Mouse (Mus musculus) gastrocnemius, postnatal 4 days (tissue): ENCODE results near the gene Mcm3ap. TPM values are rescaled to one million over a fixed set of nuclear protein-coding genes. Genes with fewer than 3 reads are reported as not detected.

Experiments used
- DNase-seq, 2 experiments: peaks; one replicate each; pipeline ENCODE4 v3.0.0; 2021 to 2022; ENCODE audit warnings: low spot score in 2 of 2, mixed read lengths in 2 of 2
- long read RNA-seq, 2 experiments: library from polyadenylated mRNA; stranded (forward); transcript quantifications; one replicate each; pipeline ENCODE4 v2.0.0; 2021
- total RNA-seq, 2 experiments: library from RNA; stranded (reverse); gene quantifications; 2 replicates each; pipeline ENCODE4 v1.2.3; 2021

The Mcm3ap gene
- total RNA-seq: 10 to 100 TPM; 38.0 to 42.9 TPM
- long read RNA-seq, experiment 1, full-length matches to known transcripts: 16 of 32 reads
- long read RNA-seq, experiment 1, partial matches to known transcripts: 14 of 32 reads
- long read RNA-seq, experiment 1, other reads (novel, unspliced or antisense): 2 of 32 reads
- long read RNA-seq, experiment 2, full-length matches to known transcripts: 21 of 41 reads
- long read RNA-seq, experiment 2, partial matches to known transcripts: 18 of 41 reads
- long read RNA-seq, experiment 2, other reads (novel, unspliced or antisense): 2 of 41 reads

- DNase-seq: peak; percentile 71 to 89
These were observed at the start of gene Mcm3ap, which contains the start of gene Ybey for GRCm38 (mm10) chr10:76468203-76469162. Mcm3ap (plus strand) TSS chr10:76468927. Ybey (minus strand) TSS chr10:76469114.

DNA sequence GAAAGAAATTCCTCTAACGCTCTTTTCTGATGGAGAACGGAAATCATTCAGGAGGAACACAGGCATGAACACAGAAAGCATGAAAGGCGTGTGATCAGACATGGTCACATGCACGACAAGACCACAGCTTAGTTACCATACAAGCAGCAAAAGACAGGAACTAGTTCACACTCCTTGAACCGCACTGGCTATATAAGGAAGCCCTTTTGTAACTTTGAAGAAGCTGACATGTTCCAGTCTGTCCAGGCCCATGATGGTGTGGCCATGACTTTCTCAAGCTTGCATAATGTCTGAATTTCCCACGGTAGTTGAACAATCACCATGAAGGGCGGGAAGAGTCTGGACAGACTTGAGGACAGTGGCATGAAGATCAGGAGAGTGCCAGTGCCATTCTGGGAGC, 43.1 kb upstream of the Mcm3ap start:
- DNase-seq: no peak

DNA sequence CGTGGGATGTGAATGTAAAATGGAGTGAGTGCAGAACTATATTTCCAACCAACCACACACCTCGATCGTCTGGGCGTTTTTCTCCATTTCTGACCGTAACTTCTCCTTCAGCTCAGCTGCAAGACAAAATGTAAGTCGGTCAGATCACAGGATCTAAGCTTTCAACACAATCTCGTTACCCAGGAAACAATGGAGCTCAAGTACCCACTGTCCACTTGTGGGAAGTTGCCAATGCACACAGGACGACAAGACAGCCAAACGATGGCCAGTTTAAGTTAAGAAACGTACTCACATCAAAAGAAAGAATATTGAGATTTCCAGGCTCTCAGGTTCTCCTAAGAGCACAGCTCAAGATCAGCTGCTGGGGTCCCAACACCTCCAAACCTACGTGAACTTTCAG, 34.8 kb upstream of the Mcm3ap start:
- no peak for DNase-seq

DNA sequence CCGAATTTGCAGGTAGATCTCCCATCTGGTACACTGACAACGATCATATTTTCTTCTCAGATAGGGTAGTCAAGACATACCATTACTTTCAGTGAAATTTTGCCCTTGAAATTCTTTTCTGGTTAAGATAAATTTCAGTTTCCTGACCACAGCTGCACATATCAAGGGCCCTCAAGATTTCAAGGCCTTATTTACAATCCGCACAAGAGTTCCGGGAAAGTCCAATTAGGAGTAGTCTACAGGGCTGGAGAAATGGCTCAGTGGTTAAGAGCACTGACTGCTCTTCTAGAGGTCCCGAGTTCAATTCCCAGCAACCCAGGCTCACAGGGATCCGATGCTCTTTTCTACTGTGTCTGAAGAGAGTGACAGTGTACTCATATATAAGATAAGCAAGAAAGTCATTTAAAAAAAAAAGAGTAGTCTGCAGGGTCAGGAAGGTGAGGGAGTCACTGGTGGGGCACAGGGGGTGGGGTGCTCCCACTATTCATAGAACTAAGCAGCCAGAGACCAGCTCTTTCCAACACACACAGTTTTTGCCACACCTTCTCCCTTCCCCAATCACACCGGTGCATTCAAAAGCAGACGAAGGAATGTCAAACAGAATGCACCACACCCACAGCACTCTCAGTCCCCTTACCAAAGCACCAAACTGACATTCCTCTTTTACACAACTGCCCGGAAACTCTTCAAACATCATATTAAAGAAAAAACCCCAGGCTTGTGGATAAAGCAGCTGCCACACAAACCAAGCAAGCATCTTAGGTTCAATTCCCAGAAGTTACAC, 29.4 kb upstream of the Mcm3ap start:
- DNase-seq: no peak

GRCm38 (mm10) chr10:76440281-76440680, 28.4 kb upstream of the Mcm3ap start, which contains the start of gene AC141477.1:
AC141477.1 (minus strand) TSS chr10:76440444.
- no peak for DNase-seq

- DNase-seq: peak; percentile 95 to 98
These were observed 26.3 kb upstream of the Mcm3ap start, which contains the start of gene Pcnt for GRCm38 (mm10) chr10:76442178-76443088. Pcnt (minus strand) TSS chr10:76442786.

DNA sequence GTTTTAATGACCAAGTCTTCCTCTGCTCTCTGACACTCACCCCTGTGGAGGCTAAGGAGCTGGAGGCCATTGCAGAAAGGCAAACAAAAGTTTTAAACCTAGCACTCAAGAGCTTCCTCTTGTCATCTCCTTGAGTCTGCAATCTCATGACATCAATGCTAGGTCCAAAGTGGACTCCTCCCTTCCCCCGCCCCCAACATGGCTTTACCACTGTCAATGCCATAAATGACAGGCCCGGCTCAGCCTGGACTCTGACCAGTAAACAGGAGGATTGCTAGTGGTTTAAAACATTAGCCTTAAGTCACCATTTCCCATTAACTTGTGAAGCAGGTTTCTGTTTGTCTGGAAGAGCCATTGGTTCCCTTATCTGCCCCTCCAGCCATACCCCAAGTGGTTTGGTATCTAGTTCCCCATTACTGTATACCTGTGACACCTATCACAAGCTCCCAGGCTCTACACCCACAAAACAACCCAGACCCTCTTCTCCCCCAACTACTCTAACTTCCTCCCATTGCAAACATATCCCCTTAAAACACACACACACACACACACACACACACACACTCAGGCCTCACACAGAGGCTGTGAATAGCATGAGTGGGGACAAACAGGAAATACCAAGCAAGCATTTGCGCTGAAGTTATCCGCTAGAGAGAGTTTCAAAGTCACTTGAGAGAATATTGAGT, 22.6 kb upstream of the Mcm3ap start:
- no peak for DNase-seq

DNA sequence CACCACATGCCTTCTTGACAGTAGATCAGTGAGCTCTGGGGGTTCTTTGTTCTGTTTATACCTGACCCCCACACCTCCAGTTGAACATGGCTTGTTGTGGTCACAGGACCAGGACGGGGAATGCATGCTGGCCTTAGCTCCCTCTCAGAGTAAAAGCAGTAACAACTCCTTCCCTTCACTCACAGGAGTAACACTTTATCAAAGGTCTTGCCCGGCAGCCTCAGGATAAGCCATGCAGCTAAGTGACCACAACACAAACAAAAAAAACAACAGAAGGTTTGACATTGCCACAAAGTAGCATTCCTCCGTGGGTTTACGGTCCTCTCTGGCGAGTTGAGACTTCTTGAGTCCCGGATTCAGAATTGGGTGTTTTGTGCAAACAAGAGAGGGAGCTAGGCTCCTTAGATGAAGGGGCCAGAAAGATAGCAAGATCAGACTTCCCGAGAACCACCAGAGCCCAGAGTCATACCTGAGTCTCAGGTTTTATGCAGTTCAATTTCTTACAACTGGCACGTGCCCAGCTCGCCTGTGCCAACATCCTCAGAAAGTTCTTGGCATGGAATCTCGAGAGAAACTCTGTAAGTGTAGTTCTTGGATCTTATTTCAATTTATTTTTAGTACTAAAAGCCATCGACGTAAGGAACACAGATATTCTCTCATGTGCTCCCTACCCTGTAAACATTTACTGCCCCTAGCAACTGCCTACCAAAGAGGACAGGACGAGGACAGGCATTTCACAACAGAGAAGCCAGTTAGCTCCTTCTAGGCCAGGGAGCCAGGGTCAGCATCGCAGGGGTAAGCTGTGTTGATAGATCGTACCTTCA, 21.1 kb upstream of the Mcm3ap start:
- no peak for DNase-seq

DNA sequence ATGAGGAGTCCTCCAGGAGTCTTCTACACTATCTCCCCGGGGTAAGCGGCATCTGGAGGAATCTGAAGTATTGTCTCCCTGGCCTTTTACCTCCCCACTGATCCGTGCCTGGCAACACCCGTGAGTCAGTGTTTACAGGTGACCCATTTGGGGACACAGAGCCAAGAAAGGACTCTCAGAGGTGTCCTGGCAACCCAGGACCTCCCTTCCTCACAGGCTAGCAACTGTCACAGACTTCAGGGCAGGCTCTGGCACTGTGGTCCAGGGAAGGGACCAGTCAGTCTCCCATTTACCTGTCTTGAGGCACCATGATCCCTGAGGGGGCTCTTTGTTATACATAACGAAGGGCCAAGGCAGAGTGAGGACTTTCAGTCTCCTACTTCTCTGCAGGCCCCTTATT, 19.9 kb upstream of the Mcm3ap start, which contains the start of gene 2610028H24Rik:
Gene 2610028H24Rik, plus strand, starts transcription at position 231 of the 400 bp plus-strand sequence.
- DNase-seq: no peak

DNA sequence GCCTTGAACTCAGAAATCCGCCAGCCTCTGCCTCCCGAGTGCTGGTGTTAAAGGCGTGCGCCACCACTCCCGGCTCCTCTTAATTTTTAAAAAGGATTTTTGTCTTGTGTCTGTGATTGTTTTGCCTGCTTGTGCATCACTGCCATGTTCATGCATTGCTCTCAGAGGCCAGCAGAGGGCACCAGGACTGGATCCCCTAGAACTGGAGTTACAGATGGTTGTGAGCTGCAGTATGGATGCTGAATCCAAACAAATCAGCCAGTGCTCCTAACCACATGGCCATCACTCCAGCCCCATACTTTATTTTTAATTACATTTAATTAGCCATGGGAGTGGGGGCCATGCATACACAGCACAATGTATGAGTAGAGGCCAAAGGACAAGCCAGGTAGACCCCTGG, 13.4 kb upstream of the Mcm3ap start:
- peak in 1 of 2 experiments; percentile 37 for DNase-seq

- DNase-seq: no peak
These were observed 7.5 kb upstream of the Mcm3ap start for GRCm38 (mm10) chr10:76461255-76461654.

DNA sequence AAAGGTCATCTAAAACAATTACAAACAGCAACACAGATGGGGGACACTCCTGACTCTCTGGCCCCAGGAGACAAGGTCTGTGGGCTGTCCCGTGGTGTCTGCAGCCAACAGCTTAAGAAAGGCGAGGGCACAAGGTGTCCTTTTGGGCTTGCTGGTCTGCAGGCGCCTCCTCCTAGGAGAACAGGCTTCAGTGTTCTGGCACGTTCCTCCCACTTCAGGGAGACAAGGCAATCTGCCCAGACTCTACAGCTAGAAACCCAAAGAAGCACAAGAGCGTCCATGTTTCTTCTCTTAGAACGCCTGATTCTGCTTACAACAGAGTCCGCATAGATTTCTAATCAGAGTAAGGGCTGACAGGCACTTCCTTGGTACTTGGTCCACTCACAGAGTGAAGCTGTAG, 6.4 kb upstream of the Mcm3ap start:
- DNase-seq: no peak

GRCm38 (mm10) chr10:76462721-76463120, 6.0 kb upstream of the Mcm3ap start:
- no peak for DNase-seq

DNA sequence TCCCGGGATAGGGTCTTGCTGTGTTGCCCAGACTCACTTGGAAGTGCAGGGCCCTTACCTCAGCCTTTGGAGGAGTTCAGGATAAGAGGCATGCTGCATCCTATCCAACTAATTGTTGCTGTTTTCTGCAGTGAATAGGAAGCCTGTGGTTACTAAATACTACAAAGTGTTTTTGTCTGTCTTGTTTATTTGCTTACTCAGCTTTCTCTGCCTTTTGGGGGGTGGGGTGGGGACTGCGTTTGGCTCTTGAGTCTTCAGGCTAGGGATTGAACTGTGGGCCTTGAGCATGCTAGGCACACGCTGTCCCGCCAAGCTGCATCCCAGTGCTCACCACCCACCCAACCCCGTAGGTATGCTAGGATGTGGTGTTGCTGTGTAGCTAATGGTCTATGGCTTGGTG, 5.0 kb downstream of the Mcm3ap start:
- no peak for DNase-seq

DNA sequence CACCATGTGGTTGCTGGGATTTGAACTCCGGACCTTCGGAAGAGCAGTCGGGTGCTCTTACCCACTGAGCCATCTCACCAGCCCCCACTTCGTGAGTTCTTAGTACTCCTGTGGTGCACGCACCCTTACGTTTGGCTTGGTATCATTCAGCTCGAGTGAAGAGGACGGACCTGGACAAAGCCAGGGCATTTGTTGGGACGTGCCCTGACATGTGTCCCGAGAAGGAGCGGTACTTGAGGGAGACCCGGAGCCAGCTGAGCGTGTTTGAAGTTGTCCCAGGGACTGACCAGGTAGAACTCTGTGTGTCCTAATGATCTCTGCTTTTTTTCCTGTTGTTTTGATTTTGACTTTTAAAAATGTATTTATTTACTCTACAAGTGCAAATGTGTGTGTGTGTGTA, 12.1 kb downstream of the Mcm3ap start:
- DNase-seq: no peak

DNA sequence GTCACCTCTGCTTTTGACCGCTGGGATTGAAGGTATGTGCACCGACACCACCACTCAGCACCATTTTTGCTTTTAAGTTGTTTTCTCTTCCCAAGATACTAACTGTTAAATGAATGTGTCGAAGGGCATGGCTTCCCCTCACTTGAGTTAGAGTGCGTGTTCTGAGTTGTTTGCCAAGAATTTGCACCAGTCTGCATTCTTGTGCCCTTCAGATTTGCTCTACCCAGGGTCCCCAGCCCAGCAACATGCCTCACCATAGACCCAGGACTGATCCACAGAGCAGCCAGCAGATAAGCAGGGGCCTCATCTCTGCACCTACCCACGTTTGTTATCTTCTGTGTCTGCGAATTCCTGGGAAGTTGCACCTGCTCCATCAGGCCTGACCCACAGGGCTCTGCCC, 12.8 kb downstream of the Mcm3ap start:
- no peak for DNase-seq

DNA sequence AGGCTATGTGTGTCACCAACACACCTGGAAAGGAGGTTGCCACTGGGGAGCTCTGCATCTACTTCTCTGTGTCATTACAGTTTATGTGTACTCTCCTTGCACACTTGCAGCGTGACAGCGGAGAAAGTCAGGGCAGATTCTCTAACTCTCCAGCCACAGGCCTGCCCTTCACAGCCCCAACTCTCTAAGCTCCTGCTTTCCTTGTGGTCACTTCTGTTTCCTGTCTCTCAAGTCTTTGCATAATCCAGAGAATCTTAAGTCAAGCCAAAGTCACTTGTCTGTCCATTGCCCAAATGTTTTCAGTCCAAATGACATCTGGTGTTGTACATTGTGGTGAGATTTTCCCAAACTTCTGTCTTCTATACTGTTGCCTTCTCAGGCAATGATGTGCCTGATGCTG, 17.6 kb downstream of the Mcm3ap start:
- no peak for DNase-seq

DNA sequence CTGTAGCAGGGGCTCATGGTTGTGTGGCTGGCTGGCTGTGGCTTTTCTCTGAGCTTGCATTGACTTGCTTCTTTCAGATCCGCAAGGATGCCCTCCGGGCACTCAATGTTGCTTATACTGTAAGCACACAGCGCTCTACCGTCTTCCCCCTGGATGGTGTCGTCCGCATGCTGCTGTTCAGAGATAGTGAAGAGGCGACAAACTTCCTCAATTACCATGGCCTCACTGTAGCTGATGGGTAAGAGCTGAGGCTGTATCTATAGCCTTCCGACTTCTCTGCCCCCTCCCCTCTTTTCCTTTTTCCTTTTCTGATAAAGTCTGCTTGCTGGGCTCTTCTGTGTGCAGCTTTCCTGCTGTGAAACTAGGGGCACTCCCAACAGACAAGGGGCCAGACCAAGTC, 19.5 kb downstream of the Mcm3ap start:
- no peak for DNase-seq

DNA sequence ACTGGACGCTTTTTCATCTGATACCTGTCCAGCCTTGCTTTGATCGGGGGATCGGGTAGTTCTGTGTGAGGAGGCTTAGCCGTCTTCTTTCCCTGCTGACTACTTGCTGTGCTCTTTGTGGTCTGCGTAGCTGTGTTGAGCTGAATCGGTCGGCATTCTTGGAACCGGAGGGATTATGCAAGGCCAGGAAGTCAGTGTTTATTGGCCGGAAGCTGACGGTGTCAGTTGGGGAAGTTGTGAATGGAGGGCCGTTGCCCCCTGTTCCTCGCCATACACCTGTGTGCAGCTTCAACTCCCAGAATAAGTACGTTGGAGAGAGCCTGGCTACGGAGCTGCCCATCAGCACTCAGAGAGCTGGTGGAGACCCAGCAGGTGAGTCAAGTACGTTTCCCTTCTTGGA, 20.5 kb downstream of the Mcm3ap start:
- DNase-seq: no peak
